Mouse (Mus musculus): ENCODE data around the gene Carhsp1.

Gene Carhsp1

DNA sequence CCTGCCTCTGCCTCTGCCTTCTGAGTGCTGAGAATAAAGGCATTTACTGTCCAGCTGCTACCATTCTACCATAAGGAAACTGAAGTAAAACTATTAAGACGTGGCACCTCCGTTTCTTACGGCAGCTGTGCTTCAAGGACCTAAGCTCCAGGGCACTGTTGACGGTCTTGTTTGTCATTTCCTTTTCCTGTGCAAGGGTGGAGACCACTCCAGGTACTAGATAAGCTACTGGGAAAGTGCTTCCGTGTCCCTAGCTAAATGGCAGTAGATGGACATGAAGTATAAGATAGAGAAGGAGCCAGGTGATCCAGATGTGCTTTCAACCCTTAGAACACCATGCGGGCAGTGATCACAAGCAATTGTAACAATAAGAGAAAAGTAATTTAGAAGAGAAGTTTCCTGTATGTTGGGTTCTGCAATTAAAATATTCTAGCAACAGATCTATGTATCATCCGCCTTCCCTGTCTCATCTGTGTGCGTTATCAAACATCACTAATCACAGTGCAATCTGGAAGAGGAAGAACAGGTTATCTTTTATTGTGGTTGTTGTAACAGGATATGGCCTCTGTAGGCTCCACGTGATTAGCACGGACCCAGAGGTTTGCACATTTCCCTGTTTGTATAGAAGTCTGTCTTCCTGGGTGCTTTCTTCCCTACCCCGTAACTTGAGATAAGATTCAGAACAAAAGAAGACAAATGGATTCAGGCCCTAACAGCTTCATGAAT, 32.3 kb downstream of the Carhsp1 start:
- no peak for DNase-seq (ENCODE audit: low read depth, low spot score)

DNA sequence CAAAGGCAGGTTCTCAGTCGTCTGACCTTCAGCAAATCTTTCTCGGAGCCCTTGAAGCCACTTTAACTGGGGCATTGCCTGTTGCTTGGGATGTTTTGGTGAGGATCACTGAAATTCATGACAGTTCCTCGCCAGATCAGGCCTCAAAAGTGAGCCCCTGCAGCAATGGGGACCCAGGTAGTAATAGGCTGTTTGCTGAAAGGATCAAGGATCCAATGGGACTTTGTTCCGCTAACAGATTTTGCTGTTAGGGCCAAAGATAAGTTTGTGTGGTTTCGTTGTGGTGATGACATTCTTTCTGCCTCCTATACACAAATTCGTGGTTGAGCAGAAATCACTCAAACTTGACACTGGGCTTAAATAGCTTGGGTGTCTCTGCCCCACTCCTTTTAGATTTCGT, 33.8 kb downstream of the Carhsp1 start:
- no peak for DNase-seq (ENCODE audit: low read depth, low spot score)

DNA sequence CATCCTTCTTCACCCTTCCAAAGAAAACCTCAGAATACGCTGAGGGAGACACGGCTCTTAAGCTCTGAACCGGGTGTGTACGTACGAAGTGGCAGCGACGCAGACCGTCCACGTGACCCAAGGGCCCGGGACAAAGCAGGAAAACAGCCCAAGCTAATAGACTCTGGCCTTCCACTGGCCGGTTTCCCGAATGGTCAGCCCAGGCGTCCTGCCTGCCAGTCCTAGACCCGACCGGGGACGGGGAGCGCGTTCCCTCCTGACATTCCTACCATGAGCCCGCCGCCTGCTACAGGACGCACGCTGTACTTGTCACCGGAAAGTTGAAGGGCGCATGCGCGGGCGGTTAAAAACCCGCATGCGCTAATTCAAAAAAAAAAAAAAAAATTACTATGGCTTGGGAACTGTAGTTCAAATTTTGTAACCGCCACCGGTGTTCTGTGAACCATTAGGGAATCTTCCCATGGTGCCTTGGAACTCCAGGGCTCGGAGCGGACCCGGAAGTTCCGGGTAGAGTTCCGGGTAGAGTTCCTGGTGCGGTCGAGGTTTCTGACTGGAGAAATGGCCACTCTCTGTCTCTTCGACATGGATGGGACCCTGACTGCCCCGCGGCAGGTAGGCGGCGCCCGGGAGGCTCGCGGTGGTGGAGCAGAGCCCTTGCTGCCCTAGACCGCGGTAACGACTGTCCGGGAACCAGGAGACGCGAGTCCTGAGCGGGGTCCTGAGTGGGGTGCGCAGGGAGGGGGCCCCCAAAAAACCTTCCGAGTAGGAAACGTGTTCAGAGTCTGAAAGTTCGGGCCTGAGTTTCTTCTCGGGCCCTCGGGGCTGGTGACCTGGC, 34.5 kb downstream of the Carhsp1 start, which contains the start of the genes Pmm2 and Tmem186:
TSS of gene Pmm2 (plus strand) at position 458 of the 835 bp plus-strand sequence.
TSS of gene Tmem186 (minus strand) at position 496 of the 835 bp plus-strand sequence.
- DNase-seq (ENCODE audit: low read depth, low spot score): peak; percentile 78

- DNase-seq (ENCODE audit: low read depth, low spot score): no peak
Measured at GRCm38 (mm10) chr16:8636867-8637216, 35.1 kb downstream of the Carhsp1 start.

GRCm38 (mm10) chr16:8631428-8631827, 40.5 kb downstream of the Carhsp1 start:
- no peak for DNase-seq (ENCODE audit: low read depth, low spot score)

DNA sequence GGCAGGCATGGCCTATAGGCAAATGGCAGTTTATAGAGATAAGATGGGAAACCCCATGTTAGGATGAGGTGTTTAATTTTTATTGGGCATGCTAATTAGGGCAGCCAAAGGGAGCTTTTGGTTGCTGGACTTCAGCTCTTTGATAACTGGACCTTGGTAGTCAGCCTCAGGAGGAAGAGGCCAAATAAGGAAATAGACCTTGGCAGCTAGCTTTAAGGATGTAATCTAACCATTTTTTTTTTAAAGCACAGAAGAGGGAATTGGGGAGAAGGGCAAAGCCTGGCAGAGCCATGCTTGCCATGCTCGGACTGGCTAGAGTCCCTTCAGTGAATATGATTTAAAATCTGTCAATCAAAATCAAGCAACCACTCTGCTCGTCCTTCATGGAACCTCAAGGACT, 41.5 kb downstream of the Carhsp1 start:
- no peak for DNase-seq (ENCODE audit: low read depth, low spot score)

DNA sequence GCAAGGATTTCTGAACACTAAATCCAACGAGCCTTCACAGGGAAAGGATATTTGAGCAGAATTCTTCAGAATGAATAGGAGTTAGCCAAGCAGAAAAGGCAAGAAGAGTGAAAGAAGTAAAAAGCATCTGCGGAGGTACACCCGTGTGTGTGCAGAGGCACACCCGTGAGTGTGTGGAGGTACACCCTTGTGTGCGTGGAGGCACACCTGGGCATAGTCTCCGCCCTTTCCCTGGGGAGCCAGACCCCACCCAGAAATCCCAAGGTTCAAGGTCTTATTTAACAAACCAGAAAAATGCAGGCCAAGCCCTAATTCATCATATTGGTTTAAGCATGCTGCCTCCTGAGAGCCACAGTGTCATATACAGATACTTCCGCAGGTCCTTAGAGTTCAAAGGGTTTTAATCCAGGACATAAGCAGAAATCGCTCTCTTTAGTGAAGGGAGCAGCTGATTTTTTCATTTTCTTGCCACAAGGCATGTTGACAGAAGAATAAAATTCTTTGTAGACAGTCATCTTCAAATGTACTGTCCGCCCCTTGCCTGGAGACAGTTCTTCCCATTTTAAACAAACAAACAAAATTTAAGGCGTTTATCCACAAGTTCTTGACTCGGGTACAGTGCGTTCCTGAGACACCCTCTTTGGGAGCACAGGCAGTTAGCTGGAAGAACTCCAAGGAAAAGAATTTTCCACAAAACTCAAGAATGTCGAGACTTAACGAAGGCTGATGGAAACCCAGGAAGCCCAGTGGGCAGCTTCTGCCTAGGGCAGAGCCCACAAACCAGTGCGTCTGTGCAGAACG, 51.4 kb downstream of the Carhsp1 start:
- DNase-seq (ENCODE audit: low read depth, low spot score): no peak

GRCm38 (mm10) chr16:8619659-8620314, 52.2 kb downstream of the Carhsp1 start:
- DNase-seq (ENCODE audit: low read depth, low spot score): no peak

- peak; percentile 25 for DNase-seq (ENCODE audit: low read depth, low spot score)
Measured at GRCm38 (mm10) chr16:8613447-8613846, 58.5 kb downstream of the Carhsp1 start.

DNA sequence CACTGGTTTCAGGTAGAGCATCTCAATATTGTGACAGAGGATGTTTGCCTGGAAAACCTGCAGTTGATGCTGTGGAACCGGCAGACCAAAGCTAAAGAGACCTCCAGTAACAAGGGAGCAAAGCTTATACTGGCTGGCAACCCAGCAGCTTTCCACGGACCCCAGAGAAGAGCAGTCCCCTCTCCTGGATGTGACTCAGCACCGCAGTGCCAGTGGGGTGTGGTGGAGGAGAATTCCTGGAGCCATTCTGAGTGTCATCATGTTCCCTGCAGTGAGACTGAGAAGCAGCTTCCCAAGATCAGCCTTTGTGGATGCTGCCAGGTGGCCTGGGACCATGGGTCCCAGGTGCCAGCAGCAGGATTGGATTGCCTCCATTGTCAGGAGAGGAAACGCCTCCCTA, 58.9 kb downstream of the Carhsp1 start:
- no peak for DNase-seq (ENCODE audit: low read depth, low spot score)

DNA sequence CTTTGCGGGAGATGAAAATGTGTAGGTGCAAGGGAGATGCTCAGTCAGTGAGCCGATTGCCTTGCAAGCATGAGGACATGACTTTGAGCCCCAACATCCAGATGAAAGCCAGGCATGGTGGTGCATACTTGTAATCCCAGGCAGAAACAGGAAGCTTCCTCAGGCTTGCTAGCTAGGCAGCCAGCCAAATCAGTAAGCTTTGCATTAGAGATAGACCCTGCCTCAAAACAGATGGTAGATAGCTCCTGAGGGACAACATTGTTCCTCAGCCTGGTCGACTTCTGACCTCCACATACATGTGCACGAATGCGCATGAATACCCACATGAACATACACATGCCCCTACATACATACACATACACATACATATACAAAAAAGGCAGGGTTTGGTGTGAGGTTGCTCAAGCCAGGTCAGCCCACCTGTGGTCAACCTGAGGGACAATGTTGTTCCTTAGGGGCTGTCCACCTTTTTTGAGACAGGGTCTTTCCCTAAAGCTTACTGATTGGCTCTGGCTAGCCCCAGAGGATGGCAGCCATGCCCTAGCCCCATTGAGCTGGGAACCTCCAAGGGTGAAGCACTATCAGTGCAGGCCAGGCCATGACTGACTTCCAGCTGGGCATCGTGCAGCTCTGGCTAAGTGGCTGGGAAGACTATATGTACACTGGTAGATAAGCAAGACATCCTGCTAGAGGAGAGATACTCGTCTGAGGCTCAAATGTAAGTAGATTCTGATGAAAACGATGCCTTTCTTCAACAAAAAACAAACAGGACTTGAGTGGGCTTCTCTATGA, 59.5 kb downstream of the Carhsp1 start:
- peak; percentile 66 for DNase-seq (ENCODE audit: low read depth, low spot score)

DNA sequence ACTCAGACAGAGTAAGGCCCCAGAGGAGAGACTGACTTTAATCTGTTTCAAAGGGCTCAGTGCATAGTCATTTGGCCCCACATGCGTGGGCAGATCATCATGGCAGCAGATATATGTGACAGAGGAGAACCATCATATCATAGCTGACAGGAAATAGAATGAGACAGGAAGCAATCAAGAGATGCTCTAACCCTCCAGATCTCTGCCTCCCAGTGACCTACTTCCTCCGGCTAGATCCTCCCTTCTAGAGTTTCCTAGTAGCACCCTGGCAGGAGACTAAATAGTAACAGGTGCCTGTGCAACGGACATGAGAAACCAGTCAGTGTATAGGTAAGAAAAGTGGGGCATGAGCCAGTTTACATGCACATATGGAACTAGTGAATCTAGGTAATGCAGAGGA, 61.6 kb downstream of the Carhsp1 start:
- no peak for DNase-seq (ENCODE audit: low read depth, low spot score)

All from c-Kit-negative CD71-positive TER-119-positive erythroid progenitor cells, embryonic 14.5 days (primary cell).